Mouse (Mus musculus) embryo, embryonic 10 days (tissue): Measurements from ENCODE around the gene Il13ra1.

Experiments
- DNase-seq: peaks from one replicate; pipeline ENCODE4 v3.0.0-alpha.2; 2015; ENCODE audit warnings: low spot score

The Il13ra1 gene

GRCm38 (mm10) chrX:36111622-36112421, at the start of gene Il13ra1:
Il13ra1 (plus strand) TSS chrX:36112110.
- DNase-seq = peak; percentile 40

DNA sequence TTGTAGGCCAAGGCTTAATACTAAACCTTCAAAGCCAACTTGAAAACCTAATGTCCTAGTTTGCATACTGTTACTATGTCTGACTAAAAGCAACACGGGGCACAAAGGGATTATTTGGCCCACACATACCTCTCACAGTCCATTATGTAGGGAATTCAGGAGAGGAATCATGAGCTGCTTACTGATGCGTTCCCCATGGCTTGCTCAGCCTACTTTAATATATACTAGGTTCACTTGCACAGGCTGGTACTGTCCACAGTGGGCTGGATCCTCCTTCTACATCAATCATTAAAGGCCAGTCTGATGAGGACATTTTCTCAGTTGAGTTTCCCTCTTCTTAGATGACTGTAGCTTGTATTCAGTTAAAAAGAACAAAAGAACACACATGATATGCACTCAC, 37.9 kb upstream of the Il13ra1 start:
- no peak for DNase-seq

- no peak for DNase-seq
These were observed 34.7 kb upstream of the Il13ra1 start for GRCm38 (mm10) chrX:36077164-36077563.

GRCm38 (mm10) chrX:36082917-36083316, 29.0 kb upstream of the Il13ra1 start:
- DNase-seq = no peak

DNA sequence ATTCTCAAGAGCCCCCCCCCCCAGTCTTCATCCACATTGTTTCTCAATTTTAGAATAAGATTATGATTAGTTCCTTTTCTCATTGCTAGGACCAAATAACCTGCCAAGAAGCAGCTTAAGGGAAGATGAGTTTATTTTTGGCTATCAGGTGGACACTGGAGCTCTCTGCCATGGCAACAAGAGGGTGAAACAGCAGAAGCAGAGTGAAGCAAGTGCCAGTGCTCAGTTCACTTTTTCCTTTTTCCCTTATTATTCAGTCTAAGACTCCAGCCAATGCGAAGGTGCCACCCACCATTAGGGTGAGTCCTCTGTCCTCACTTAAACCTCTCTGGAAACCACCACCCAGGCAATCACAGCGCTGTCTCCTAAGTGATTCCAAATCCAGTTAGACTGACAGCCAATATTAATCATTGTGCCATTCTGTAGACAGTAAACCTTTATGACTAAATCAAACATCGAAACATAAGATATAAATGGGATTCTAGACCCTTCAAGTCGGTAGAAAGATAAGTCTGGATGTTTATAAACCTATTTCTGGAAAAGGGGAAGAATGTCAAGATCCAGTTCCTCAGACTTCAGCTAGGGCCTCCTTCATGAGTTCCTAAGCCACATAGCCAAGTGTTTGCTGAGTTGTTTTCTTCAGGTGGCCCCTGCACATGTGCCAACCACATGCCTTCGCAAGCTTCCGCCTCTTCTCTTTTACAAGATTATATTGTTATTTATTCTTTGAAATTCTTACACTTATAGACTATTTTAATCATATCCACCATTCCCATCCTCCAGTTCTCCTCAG, 23.2 kb upstream of the Il13ra1 start:
- no peak for DNase-seq

DNA sequence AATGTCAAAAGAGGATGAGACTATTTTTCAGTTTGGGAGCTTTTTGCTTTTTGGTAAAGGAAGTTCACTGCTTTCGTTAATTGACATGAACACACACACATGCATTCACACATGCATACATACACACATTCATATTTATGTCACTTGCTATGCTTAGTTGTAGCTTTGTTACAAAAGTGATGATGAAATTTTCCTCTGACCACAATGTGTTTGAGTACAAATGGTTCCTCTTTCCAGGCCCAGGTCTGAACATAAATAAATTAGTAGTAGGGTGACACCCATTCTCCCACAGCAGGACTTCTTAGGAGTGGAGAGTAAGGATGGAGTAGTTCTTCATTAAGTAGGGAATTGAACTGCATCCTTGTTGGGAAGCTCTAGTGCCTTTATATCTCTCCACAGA, 11.0 kb upstream of the Il13ra1 start:
- DNase-seq = no peak

DNA sequence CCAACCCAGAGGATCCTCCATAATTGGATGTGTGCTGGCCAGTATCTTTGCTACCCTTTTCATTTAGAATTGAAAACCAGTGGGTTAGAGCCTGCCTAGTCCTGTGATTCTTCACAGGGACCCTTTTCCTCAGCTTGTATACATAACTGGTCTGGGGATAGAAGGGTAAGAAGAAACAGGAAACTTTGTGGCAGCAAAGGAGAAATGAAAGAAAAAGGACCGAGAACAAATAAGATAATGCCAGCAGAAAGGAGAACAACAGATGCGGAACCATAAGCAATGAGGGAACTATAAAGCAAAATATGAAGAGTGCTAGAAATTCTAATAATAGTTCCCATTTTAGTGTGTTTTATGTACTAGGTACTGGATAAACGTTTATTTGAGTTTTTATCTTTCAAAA, 10.6 kb upstream of the Il13ra1 start:
- no peak for DNase-seq

DNA sequence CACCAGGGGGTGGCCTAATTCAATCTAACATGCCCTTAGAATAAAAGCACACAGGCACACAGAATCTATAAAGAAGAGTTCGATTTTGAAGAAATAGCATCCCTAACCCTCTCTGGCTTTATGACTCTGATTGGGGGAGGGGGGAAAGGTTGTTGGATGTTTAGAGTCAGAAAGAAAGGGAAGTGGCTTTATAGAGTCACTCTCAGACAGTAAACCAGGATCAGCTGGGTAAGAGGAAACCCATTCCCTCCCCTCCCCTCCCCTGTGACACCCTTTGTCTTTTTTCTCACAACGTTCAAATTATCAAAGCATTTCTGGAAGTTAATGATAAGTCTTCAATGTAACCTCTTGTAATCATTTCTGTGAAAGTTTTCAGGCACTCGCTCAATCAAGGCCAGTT, 3.3 kb upstream of the Il13ra1 start:
- DNase-seq = no peak

DNA sequence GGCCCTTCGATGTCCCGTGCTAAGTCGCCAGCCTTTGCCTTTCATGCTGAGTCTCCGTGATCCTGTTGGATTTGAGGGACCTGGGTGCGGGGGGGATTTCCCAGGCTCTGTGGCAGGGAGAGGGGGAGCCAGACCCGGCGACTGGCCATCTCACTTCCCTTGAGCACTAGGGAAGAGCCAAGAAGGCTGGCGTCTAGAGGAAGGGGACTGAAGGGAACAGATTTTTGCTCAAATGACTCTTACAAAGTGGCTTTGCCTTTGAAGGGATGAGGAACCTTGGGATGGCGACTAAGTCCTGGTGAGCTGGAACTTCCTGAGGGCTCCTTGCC, 476 bp downstream of the Il13ra1 start:
- DNase-seq = no peak

DNA sequence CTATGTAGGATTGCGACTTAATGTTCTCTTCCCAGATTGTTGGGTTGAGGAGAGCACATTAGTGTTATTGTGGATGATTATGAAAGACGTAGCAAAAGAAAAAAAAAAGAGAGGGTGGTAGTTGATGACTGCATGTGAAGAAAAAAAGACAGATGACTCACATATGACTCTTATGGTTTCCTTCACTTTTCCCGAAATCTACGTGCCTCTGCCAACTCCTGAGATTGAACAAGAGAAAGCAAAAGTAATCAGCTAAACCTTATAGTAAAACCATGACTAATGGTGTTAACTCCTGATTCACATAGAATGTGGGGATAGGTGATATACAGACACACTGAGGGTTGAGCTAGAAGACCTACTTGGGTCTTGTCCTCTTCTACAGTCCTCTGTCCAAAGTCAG, 3.3 kb downstream of the Il13ra1 start:
- DNase-seq = no peak

DNA sequence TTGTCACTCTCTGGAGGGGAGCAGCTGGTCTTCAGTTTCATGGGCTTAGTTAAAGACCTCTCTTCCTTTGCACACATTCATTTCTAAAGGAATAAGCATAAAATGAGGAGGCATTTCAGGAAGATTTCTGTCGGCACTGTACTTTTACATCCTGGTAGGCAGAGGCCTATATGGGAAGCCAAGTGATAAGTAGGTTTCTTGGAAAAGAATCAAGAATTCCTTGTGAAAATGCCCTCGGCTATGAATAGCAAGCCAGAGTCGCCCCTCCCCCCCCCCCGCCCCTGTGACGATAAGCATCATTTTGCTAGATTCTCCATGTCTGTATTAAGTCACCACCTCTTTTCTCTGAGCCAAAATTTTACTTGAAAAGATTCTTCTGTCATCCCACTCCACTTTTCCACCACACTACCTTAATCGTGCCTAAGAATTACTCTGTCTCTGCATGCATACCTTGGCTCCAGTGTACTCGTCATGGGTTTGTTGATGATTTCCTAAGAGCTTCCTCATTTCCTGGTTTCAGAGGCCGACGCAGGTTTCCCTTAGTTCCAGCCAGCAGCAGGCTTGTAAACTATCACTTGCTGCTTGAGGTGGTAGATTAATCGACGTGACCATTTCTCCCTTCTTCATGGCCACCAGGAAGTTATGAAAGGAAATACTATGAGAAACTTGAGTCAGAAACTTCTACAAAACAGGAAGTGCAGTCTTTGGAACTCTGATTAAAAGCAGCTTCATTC, 17.3 kb downstream of the Il13ra1 start:
- DNase-seq = no peak

DNA sequence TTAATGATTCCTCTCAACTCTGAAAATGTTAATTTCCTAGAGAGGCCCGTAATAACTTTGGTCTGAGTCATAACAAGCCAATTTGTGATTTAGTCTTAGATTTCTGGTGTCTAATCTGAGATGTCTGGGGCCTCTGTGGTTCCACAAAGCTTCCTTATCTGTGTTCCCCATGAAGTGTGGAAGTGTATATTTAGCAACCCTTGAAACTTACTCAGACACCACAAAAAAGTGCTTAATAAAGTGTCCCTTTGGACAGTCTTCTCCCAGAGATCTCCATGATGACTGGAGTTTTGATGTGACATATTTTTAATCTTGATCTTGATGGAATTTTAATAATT, 17.8 kb downstream of the Il13ra1 start:
- DNase-seq = no peak

DNA sequence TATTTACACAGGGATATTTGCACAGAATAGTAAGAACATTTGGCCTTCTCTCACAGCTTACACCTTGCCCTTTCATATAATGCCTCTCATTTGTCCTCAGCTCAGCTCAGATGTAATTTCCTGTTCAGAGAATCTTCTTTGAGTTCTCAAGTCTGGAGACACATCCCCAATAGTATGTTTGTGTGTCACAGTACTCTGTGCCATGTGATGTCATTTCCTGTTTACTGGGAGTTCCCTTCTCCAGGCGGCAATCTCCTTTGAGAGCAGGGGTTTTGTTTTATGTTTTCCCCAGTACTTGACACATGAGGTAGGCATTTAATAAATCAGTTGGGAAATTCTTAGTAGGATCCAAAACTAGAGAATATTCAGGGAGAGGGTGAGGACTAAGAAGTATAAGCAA, 24.4 kb downstream of the Il13ra1 start:
- DNase-seq = no peak

GRCm38 (mm10) chrX:36141994-36142639, 30.2 kb downstream of the Il13ra1 start:
- no peak for DNase-seq

DNA sequence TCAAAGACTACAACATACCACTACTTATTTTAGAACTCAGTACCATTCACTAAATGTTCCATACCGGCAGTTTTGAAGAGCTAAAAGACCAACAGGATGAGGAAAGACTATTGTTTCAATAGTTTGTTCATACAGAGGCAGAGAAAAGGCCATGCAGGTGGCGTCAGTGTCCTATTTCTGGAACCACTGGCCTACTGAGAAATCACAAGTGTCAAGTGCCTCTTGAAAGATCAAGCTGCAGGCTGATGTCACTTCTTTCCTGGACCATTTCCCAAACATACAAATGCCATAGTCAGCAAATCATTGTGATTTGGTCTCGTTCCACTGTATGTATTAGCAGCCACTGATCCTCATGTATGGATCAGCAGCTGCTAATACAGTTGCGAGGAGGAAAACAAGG, 34.8 kb downstream of the Il13ra1 start:
- DNase-seq = peak; percentile 4

DNA sequence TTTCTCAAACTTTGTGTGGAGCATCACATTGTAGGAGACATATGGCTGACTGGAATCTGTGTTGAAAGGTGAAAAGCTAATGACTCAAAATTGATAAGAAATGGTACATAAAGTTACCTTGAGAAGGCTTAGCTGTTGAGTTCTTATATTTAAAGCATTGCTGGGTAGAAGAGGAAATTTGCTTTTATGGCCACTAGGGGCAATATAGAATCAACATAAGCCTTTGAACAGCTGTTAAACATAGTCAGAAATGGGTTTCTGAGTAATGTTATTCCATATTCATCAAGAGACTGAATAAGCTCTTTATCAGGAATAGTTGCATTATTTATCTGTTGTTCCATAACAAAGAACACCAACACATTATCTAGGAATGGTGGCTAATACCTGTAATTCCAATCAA, 38.2 kb downstream of the Il13ra1 start:
- DNase-seq = no peak

GRCm38 (mm10) chrX:36156677-36157076, 44.8 kb downstream of the Il13ra1 start:
- DNase-seq = no peak

- peak; percentile 5 for DNase-seq
These were observed 49.7 kb downstream of the Il13ra1 start for GRCm38 (mm10) chrX:36161567-36161966.

- DNase-seq = peak; percentile 61
These were observed 71.7 kb downstream of the Il13ra1 start for GRCm38 (mm10) chrX:36183625-36184024.

- DNase-seq = no peak
These were observed 74.1 kb downstream of the Il13ra1 start for GRCm38 (mm10) chrX:36186036-36186435.

DNA sequence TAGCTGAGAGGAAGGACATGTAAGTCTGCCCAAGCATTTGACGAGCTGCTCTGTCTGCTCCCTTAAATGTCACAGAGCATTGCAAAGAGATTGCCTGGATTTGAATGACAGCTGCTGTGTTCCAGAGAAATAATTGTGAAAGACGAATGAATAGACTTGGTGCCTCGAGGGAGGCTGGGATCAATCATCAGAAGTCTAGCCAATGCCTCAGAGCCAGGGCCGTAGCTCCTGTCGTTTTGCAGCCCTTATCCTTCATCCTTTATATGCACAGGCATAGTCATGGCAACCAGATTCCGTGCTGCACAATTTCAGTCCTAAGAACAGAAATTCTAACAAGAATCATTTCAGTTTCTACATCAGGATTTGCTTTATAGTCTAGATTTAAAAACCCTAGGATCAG, 74.5 kb downstream of the Il13ra1 start:
- DNase-seq = no peak

DNA sequence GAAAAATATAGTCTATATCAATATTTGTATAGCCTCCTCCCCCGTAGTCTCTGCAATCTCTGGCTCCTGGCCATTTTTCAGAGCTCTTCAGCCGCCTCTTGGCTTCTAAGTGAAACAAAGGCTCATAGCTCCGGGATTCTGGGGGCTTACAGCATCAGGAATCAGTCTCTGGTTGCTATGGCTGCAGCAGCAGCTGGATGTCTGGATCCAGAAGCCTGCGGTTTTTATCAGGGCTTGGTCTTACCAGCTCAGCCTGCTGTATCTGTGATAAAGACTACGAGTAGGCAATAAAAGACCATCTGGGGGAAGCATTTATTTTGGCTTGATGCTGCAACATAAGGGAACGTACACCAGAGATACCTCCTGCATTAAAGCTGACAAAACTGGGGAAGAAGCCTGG, 82.0 kb downstream of the Il13ra1 start:
- no peak for DNase-seq
